Mouse (Mus musculus) heart, adult 2 months (tissue): ENCODE results near the gene Gm20388. TPM values are rescaled to one million over a fixed set of nuclear protein-coding genes. Genes with fewer than 3 reads are reported as not detected.

ENCODE experiments used
- DNase-seq, 2 experiments: peaks; one replicate each; pipeline ENCODE4 v3.0.0; 2021
- H3K27ac ChIP-seq: fragments of 200-600 bp; 2 replicates; pipeline ENCODE4 v1.8.1; 2022
- H3K27me3 ChIP-seq: fragments of 200-500 bp; 2 replicates; pipeline ENCODE4 v1.6.1; 2012; ENCODE audit warnings: mild to moderate bottlenecking, low read length, inconsistent platforms, mixed read lengths; ENCODE audit not compliant: control insufficient read depth, insufficient read depth
- H3K36me3 ChIP-seq: fragments of 200-500 bp; 2 replicates; pipeline ENCODE4 v1.6.1; 2012; ENCODE audit warnings: low read length, inconsistent platforms; ENCODE audit not compliant: control insufficient read depth, insufficient read depth
- H3K4me1 ChIP-seq: fragments of 200-500 bp; 2 replicates; pipeline ENCODE4 v1.6.1; 2011; ENCODE audit warnings: low read length; ENCODE audit not compliant: control insufficient read depth, insufficient read depth
- H3K4me3 ChIP-seq: fragments of 200-600 bp; 2 replicates; pipeline ENCODE4 v1.8.1; 2022
- H3K79me2 ChIP-seq: fragments of 200-500 bp; replicated peaks from 2 replicates; pipeline ENCODE4 v1.6.1; 2012; ENCODE audit warnings: mild to moderate bottlenecking, inconsistent platforms, low read length, moderate library complexity, mixed read lengths; ENCODE audit not compliant: control insufficient read depth, insufficient read depth
- H3K9ac ChIP-seq: fragments of 200-500 bp; 2 replicates; pipeline ENCODE4 v1.6.1; 2012; ENCODE audit warnings: low read depth, mild to moderate bottlenecking, control low read depth, inconsistent platforms, low read length, mixed read lengths
- CTCF ChIP-seq: fragments of 200-600 bp; IDR thresholded peaks from 2 replicates; pipeline ENCODE4 v1.8.1; 2022; ENCODE audit warnings: antibody characterized with exemption, mild to moderate bottlenecking, moderate library complexity
- EP300 ChIP-seq: fragments of 200-500 bp; IDR thresholded peaks from 2 replicates; pipeline ENCODE4 v1.6.1; 2011; ENCODE audit warnings: low read depth, low read length, control low read depth; ENCODE audit not compliant: insufficient read depth
- POLR2A ChIP-seq: fragments of 200-500 bp; IDR thresholded peaks from 2 replicates; pipeline ENCODE4 v1.6.1; 2011; ENCODE audit warnings: mild to moderate bottlenecking, low read depth, low read length, control low read depth; ENCODE audit not compliant: insufficient read depth
- WGBS: fragments of 180-500 bp; shearing (Covaris S2); methylation state at CpG from one replicate; pipeline ENCODE4 v1.1.7; 2018; 5-methylcytosine and 5-hydroxymethylcytosine counted together
- intact Hi-C: fragments of 180-260 bp; cut with DNase I; formaldehyde crosslinking; loops from one replicate; pipeline ENCODE4 v1.15.1; 2025
- polyA plus RNA-seq: library from polyadenylated mRNA; depleted of rRNA; stranded (reverse); fragments of >200 nt; gene quantifications from 2 replicates; pipeline ENCODE4 v1.2.3, GENCODE M21; 2012
- total RNA-seq, 2 experiments: library from RNA; stranded (reverse); gene quantifications; 2 replicates each; pipeline ENCODE4 v1.2.3; 2021

Gm20388 gene
- total and polyA plus RNA-seq, 3 experiments, result 1.8 to 32.3 TPM; not detected in 1

DNA sequence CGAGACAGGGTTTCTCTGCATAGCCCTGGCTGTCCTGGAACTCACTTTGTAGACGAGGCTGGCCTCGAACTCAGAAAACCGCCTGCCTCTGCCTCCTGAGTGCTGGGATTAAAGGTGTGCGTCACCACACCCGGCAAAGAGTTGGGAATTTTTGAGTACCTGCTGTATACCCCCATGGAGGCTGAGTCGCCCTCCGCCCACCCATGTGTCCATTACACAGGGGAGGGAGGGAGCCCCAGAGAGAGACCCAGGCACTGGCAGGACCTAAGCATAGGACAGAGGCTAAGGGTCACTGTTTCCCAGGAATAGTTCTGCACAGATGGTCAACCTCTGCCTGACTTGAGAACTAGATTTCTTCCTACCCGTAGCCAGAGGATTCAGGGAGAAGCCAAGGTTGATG, 596.6 kb downstream of the Gm20388 start:
- intact Hi-C loops, result loop anchor here (5.0 kb wide), 1 partner anchor 100 kb away; no protein-coding TSS in a partner anchor
- Histone ChIP-seq H3K4me1 (peaks cover 21% of the 10 kb centered on the region), H3K4me3 (no peak overlapping the region), H3K79me2 (peaks cover 3% of the 10 kb centered on the region), H3K36me3 (no peaks in the 10 kb centered on the region), H3K9ac (no peak overlapping the region), H3K27ac (no peak overlapping the region), H3K27me3 (no peaks in the 10 kb centered on the region)
- 97% methylated on average over 9 of the region's 9 CpGs for WGBS
- no peak for DNase-seq
- no peak for TF ChIP-seq POLR2A
- no peak for TF ChIP-seq EP300
- TF ChIP-seq CTCF, result no peak

DNA sequence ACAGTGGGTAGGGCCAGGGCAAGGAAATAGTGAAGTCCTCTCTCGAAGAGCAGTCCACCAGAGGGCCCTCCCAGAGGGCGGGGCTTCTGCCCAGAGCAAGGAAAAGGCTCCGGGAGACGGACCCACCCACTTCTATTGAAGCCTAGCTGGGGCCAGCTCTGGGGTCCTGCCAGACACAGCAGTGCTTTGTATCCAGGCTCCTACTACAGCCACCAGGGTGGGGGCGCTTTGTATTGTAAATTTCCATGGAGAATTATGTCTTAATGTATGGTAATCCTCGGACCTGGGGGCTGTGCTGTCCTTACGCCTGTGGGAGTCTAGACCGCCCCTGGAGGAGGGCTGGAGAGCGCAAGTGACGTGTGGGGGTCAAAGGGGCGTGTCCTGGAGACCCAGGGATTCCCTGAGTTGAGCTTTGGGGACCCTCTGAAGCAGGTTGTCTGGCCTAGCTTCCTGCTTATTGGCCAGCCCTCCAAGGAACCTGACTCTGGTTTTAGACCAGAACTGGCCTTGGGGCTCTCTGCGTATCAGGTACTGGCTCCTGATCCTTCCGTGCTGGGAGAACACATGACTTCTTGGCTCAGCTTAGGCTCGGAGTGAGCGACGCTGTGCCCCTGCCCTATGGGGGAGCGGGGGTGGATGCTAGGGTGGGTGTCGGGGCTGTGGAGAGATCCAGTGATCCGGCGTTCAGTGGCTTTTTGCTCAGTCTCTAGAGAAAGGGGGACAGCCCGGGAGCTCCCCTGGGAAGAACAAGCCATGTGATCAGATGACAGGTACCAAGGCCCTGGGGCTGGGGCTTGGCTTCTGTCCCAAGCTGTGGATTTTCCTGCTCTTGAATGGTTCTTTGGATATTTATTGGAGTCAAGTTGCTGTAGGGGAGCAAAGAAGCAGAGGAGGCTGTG, 598.7 kb downstream of the Gm20388 start:
- DNase-seq, result no peak
- TF ChIP-seq EP300 (no peak), CTCF (0 out of 2 replicates have a peak, but pooled peaks have one; percentile 21)
- Histone ChIP-seq H3K36me3 (no peaks in the 10 kb centered on the region), H3K4me3 (no peak overlapping the region), H3K79me2 (peaks cover 7% of the 10 kb centered on the region), H3K27ac (no peak overlapping the region), H3K4me1 (peaks cover 18% of the 10 kb centered on the region), H3K27me3 (no peaks in the 10 kb centered on the region), H3K9ac (peak overlapping the region; percentile 13; the same call in 1 of the 2 replicates)
- 29% methylated on average over 21 of the region's 21 CpGs for WGBS
- intact Hi-C loops, result loop anchor here (5.0 kb wide), 1 partner anchor 102 kb away; no protein-coding TSS in a partner anchor

DNA sequence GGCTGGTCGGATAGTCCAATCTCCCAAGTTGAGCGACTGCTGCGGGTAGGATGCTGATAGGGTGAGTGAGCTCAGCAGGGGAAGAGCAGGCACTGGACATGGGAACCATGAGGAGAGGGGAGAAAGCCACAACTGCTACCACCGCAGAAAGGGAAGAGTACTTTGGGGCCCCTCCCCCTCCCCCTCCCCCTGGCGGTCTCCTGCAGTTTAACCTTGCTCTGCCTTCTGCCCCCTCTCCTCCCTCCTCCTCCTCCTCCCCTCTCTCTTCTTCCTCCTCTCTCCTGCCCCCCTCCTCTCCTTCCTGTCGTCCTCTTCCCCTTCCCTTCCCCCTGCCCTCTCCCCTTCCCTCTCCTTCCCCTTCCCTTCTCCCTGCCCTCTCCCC, 599.4 kb downstream of the Gm20388 start:
- H3K9ac ChIP-seq, result no peak overlapping the region
- H3K4me1 ChIP-seq, result peaks cover 14% of the 10 kb centered on the region
- no peak for DNase-seq
- no peaks in the 10 kb centered on the region for H3K36me3 ChIP-seq
- intact Hi-C loops, result no loop called here
- TF ChIP-seq CTCF, result no peak
- TF ChIP-seq EP300, result no peak
- no peak for TF ChIP-seq POLR2A
- WGBS, result 54% methylated on average over 5 of the region's 6 CpGs
- H3K79me2 ChIP-seq, result peaks cover 7% of the 10 kb centered on the region
- no peak overlapping the region for H3K27ac ChIP-seq
- H3K27me3 ChIP-seq, result no peaks in the 10 kb centered on the region
- H3K4me3 ChIP-seq, result no peak overlapping the region

DNA sequence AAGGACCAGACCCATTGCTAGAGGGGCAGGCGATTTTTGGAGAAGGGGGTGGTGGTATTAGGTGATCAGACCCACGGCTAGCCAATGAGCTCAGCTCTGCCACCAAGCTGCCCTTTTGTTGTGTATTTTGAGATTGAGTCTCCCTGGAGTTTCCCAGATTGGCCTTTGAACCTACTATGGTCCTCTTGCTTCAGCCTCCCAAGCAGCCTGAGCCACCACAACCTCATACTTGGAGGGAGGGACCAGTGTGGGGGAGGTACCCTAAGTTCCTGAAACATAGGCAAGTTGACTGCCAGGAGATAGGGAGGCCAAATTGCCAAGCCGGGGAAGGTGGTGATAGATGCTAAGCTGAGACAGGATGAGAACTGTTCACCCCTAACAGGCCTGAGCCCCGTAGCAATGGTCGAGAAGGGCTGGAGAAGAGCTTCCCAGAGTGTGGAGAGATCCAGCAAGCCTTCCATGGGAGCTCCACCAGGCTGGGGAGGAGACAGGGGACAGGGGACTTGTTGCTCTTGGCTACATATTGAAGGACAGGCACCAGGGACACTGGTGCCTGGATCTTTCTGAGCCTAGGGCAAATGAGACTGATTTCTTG, 600.3 kb downstream of the Gm20388 start:
- Histone ChIP-seq H3K79me2 (peaks cover 7% of the 10 kb centered on the region), H3K4me3 (no peak overlapping the region), H3K27me3 (no peaks in the 10 kb centered on the region), H3K27ac (no peak overlapping the region), H3K36me3 (no peaks in the 10 kb centered on the region), H3K9ac (no peak overlapping the region), H3K4me1 (peaks cover 13% of the 10 kb centered on the region)
- intact Hi-C loops, result no loop called here
- TF ChIP-seq EP300 (no peak), POLR2A (no peak), CTCF (no peak)
- WGBS, result 38% methylated on average over 5 of the region's 5 CpGs
- no peak for DNase-seq

DNA sequence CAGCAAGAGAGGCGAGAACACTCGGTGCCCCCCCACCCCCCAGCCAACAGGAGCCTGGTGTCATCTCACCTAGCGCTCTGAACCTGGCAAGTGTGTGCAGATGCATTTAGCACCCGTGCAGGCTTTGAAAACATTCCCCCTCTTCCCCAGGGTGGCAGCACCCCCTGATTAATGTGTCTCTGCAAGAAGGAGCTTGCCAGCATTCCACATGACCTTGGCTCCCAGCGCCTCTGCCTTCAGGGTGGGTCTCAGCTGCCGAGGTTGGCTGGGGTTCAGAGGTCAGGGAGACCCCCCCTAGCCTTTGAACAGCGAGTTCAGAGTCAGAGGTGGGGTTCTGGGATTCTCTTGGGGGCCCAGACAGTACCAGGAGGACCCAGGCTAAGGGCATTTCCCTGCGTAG, 601.1 kb downstream of the Gm20388 start:
- H3K36me3 ChIP-seq, result no peaks in the 10 kb centered on the region
- H3K27ac ChIP-seq, result no peak overlapping the region
- TF ChIP-seq CTCF (no peak), POLR2A (no peak), EP300 (no peak)
- no peaks in the 10 kb centered on the region for H3K27me3 ChIP-seq
- 63% methylated on average over 8 of the region's 8 CpGs for WGBS
- no peak for DNase-seq
- H3K79me2 ChIP-seq, result peaks cover 7% of the 10 kb centered on the region
- intact Hi-C loops, result no loop called here
- no peak overlapping the region for H3K9ac ChIP-seq
- H3K4me3 ChIP-seq, result no peak overlapping the region
- H3K4me1 ChIP-seq, result peaks cover 13% of the 10 kb centered on the region

DNA sequence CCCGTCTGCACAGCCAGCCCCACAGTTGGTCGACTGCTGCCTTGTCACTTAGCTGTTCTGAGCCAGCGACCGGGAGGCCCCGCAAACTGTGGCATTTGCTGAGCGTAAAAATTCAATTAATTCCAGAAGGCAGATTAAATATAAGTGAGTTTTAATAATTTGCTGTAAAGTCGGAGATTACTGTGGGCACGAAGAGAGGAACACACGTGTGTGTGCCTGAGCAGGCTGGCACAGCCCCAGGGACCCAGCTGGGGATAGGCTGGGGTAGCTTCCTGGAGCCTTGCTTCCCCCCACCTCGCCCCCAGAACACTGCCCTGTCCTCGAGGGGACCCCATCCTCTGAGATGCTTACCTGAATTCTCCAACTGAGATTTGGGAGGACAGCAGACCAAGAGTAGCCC, 601.7 kb downstream of the Gm20388 start:
- no peak for TF ChIP-seq POLR2A
- TF ChIP-seq EP300, result no peak
- no peak for TF ChIP-seq CTCF
- H3K4me3 ChIP-seq, result no peak overlapping the region

More for the DNA sequence above, 601.7 kb downstream of the Gm20388 start:
- no peaks in the 10 kb centered on the region for H3K36me3 ChIP-seq
- peaks cover 7% of the 10 kb centered on the region for H3K79me2 ChIP-seq
- WGBS, result 86% methylated on average over 11 of the region's 11 CpGs
- H3K27ac ChIP-seq, result no peak overlapping the region
- peaks cover 13% of the 10 kb centered on the region for H3K4me1 ChIP-seq
- DNase-seq, result no peak
- intact Hi-C loops, result no loop called here
- H3K27me3 ChIP-seq, result no peaks in the 10 kb centered on the region
- H3K9ac ChIP-seq, result no peak overlapping the region
